Mouse (Mus musculus) frontal cortex, postnatal 10 days (tissue): ENCODE data around the gene Slc7a14.
"Not testable (repeated sequence)": the region's sequence is repeated elsewhere in the genome, so short reads cannot be mapped to it uniquely, and the experiment has no call there.

Experiments used
- DNase-seq, 2 experiments: peaks; one replicate each; pipeline ENCODE4 v3.0.0; 2022; ENCODE audit warnings: low spot score in 2 of 2, mixed read lengths in 1 of 2

Slc7a14 gene

GRCm38 (mm10) chr3:31309934-31310787, at the start of gene Slc7a14:
Gene Slc7a14 (minus strand): TSS chr3:31310378.
- peak; percentile 75 for DNase-seq

- DNase-seq: no peak
Measured at GRCm38 (mm10) chr3:31346540-31346939, 36.4 kb upstream of the Slc7a14 start.

- DNase-seq: no peak
Measured at GRCm38 (mm10) chr3:31345766-31346165, 35.6 kb upstream of the Slc7a14 start.

GRCm38 (mm10) chr3:31339236-31339635, 29.1 kb upstream of the Slc7a14 start:
- no peak for DNase-seq

- DNase-seq: peak; percentile 13 to 33
Measured at GRCm38 (mm10) chr3:31328237-31328836, 18.2 kb upstream of the Slc7a14 start.

- DNase-seq: no peak
Measured at GRCm38 (mm10) chr3:31327791-31328190, 17.6 kb upstream of the Slc7a14 start.

- DNase-seq: no peak
Measured at GRCm38 (mm10) chr3:31324231-31324654, 14.1 kb upstream of the Slc7a14 start.

GRCm38 (mm10) chr3:31309371-31309933, 726 bp downstream of the Slc7a14 start:
- DNase-seq: peak; percentile 18 to 29

- DNase-seq: no peak
Measured at GRCm38 (mm10) chr3:31308906-31309305, 1.3 kb downstream of the Slc7a14 start.

- DNase-seq: peak; percentile 31 to 50
Measured at GRCm38 (mm10) chr3:31307936-31308335, 2.2 kb downstream of the Slc7a14 start.

GRCm38 (mm10) chr3:31291673-31292602, 18.2 kb downstream of the Slc7a14 start:
- DNase-seq: no peak

- DNase-seq: no peak
Measured at GRCm38 (mm10) chr3:31287421-31287948, 22.7 kb downstream of the Slc7a14 start.

- no peak for DNase-seq
Measured at GRCm38 (mm10) chr3:31281116-31281515, 29.1 kb downstream of the Slc7a14 start.

GRCm38 (mm10) chr3:31274875-31275274, 35.3 kb downstream of the Slc7a14 start:
- no peak for DNase-seq

GRCm38 (mm10) chr3:31273247-31273646, 36.9 kb downstream of the Slc7a14 start:
- not testable (repeated sequence) for DNase-seq

GRCm38 (mm10) chr3:31272635-31273034, 37.5 kb downstream of the Slc7a14 start:
- DNase-seq: no peak

GRCm38 (mm10) chr3:31269551-31270317, 40.4 kb downstream of the Slc7a14 start:
- DNase-seq: no peak

- DNase-seq: no peak
Measured at GRCm38 (mm10) chr3:31267921-31268320, 42.3 kb downstream of the Slc7a14 start.

GRCm38 (mm10) chr3:31266941-31267340, 43.2 kb downstream of the Slc7a14 start:
- no peak for DNase-seq

GRCm38 (mm10) chr3:31263535-31263934, 46.6 kb downstream of the Slc7a14 start:
- no peak for DNase-seq
